ENCODE assay signal across 8 mouse cellular contexts in genomic region chr9:14379769-14380385, GRCm38 (mm10). TPM values are rescaled to one million over a fixed set of nuclear protein-coding genes. Genes with fewer than 3 reads are reported as not detected.
A peak's percentile ranks its signal among the peaks of the same experiment; 100 is the strongest.
DNase-seq lines count a peak whose midpoint lies in the region; ATAC-seq and TF ChIP-seq lines count a peak whose summit lies in the region.

No protein-coding gene starts in this region.

- no peaks in the 10 kb centered on the region for H3K9me3 ChIP-seq in heart, postnatal 0 days (replicated peaks; ENCODE audit: control insufficient read depth, low read length)
- H3K9me3 ChIP-seq in midbrain, embryonic 10.5 days (replicated peaks): no peaks in the 10 kb centered on the region

- no peak for TF ChIP-seq EP300 in heart, postnatal 0 days (IDR thresholded peaks at IDR 0.05; ENCODE audit: low read depth)

- TF ChIP-seq POLR2A in kidney, adult 2 months (IDR thresholded peaks at IDR 0.05; ENCODE audit: low read depth, low read length): no peak

- TF ChIP-seq CTCF in kidney, adult 2 months (conservative IDR thresholded peaks at IDR 0.05; ENCODE audit: insufficient read depth, insufficient read length, low read depth, low read length): no peak
- TF ChIP-seq CTCF in heart, postnatal 0 days (IDR thresholded peaks at IDR 0.05; ENCODE audit: low read depth): no peak

- H3K4me2 ChIP-seq in heart, postnatal 0 days (ENCODE audit: low read depth, low read length): peak overlapping the region; percentile 78

- H3K4me1 ChIP-seq in kidney, adult 2 months (ENCODE audit: control insufficient read depth, insufficient read depth, low read length): peaks cover 6% of the 10 kb centered on the region; the same call in 1 of the 2 replicates
- H3K4me1 ChIP-seq in heart, postnatal 0 days (ENCODE audit: control insufficient read depth, insufficient read depth): no peaks in the 10 kb centered on the region
- peaks cover 31% of the 10 kb centered on the region for H3K4me1 ChIP-seq in midbrain, embryonic 10.5 days

- H3K27ac ChIP-seq in kidney, adult 2 months (ENCODE audit: insufficient read depth, low read depth, low read length): peak overlapping the region; percentile 71
- no peak overlapping the region for H3K27ac ChIP-seq in heart, postnatal 0 days (ENCODE audit: low read depth)
- H3K27ac ChIP-seq in midbrain, embryonic 10.5 days (replicated peaks): peak overlapping the region; percentile 86

- no peaks in the 10 kb centered on the region for H3K27me3 ChIP-seq in kidney, adult 2 months (replicated peaks; ENCODE audit: control insufficient read depth, insufficient read depth, low read length)
- H3K27me3 ChIP-seq in heart, postnatal 0 days (ENCODE audit: control insufficient read depth, insufficient read depth, low read length): no peaks in the 10 kb centered on the region
- peaks cover 22% of the 10 kb centered on the region for H3K27me3 ChIP-seq in midbrain, embryonic 10.5 days (ENCODE audit: low read depth, poor library complexity, severe bottlenecking)

- peak overlapping the region; percentile 61 for H3K9ac ChIP-seq in heart, postnatal 0 days (replicated peaks; ENCODE audit: low read depth, low read length)

- no peak for ATAC-seq in heart, postnatal 0 days (ENCODE audit: insufficient read depth, low read depth)

- peak overlapping the region; percentile 85 for H3K4me3 ChIP-seq in kidney, adult 2 months (ENCODE audit: insufficient read depth, low read depth, low read length)
- H3K4me3 ChIP-seq in heart, postnatal 0 days (ENCODE audit: low read depth, low read length): peak overlapping the region; percentile 63
- peak overlapping the region; percentile 78 for H3K4me3 ChIP-seq in midbrain, embryonic 10.5 days

- no peaks in the 10 kb centered on the region for H3K36me3 ChIP-seq in kidney, adult 2 months (ENCODE audit: control insufficient read depth, insufficient read depth, low read length)
- no peaks in the 10 kb centered on the region for H3K36me3 ChIP-seq in heart, postnatal 0 days (replicated peaks; ENCODE audit: control insufficient read depth, insufficient read depth, low read length)
- no peaks in the 10 kb centered on the region for H3K36me3 ChIP-seq in midbrain, embryonic 10.5 days

- WGBS in kidney, adult 2 months: 31% methylated on average over 8 of the region's 8 CpGs
- 36% methylated on average over 8 of the region's 8 CpGs for WGBS in heart, postnatal 0 days
- WGBS in midbrain, embryonic 10.5 days: 23% methylated on average over 8 of the region's 8 CpGs

- peak; percentile 11 for DNase-seq in kidney, adult 2 months
- DNase-seq in kidney, adult 8-10 months: no peak
- peak; percentile 12 for DNase-seq in ZHBTc4 (ENCODE audit: low read depth, low spot score)
- no peak for DNase-seq in heart, postnatal 0 days (ENCODE audit: low spot score)
- DNase-seq in midbrain, embryonic 10.5 days (ENCODE audit: low spot score): no peak
- DNase-seq in layer of hippocampus, adult 11-12 months (ENCODE audit: low spot score): no peak
- DNase-seq in adrenal gland, postnatal 4 days (ENCODE audit: low spot score in 2 of 2): no peak
- DNase-seq in right cerebral cortex, postnatal 36 days (ENCODE audit: low spot score in 2 of 2): no peak

RNA-seq across cellular contexts. Expression of gene Endod1, which starts 1.4 kb away (rescaled TPM):
- 22.1 and 51.3 TPM in 2 replicates for polyA plus RNA-seq in kidney, adult 2 months (2012; rRNA removed)
- total RNA-seq in heart, postnatal 0 days (2014; rRNA removed; ENCODE audit: low replicate concordance): 13.5 and 33.6 TPM in 2 replicates
- 5.6 TPM in 2 replicates for polyA plus RNA-seq in heart, postnatal 0 days (2015; fragmentation: Nextera tagmentation; extraction: Ambion mirVana)
- 6.6 and 7.8 TPM in 2 replicates for polyA plus RNA-seq in midbrain, embryonic 10.5 days (2016; fragmentation: Nextera tagmentation; extraction: Ambion mirVana)
- total RNA-seq in adrenal gland, postnatal 4 days (2021): 10 to 100 TPM; 18.2 to 24.0 TPM

Comparison
In these comparisons a context has a peak if more than half of its experiments do, and no peak if none do; other contexts are left out.
1. DNase-seq: peak in kidney, adult 2 months (single experiment) and ZHBTc4 (single experiment); none in kidney, adult 8-10 months (0 of 2), heart, postnatal 0 days (single experiment), midbrain, embryonic 10.5 days (single experiment), layer of hippocampus, adult 11-12 months (single experiment), adrenal gland, postnatal 4 days (0 of 2) and right cerebral cortex, postnatal 36 days (0 of 2).
2. Peak in every context shown above with its lines, with median percentiles within 50 percentile points of each other: H3K4me3 ChIP-seq.